Mouse (Mus musculus) embryo, embryonic 10 days (tissue): ENCODE measurements around the gene Ankrd31.
"Not testable (repeated sequence)": the region's sequence is repeated elsewhere in the genome, so short reads cannot be mapped to it uniquely, and the experiment has no call there.

Source experiments
- DNase-seq: peaks from one replicate; pipeline ENCODE4 v3.0.0-alpha.2; 2015; ENCODE audit warnings: low spot score

The Ankrd31 gene

DNA sequence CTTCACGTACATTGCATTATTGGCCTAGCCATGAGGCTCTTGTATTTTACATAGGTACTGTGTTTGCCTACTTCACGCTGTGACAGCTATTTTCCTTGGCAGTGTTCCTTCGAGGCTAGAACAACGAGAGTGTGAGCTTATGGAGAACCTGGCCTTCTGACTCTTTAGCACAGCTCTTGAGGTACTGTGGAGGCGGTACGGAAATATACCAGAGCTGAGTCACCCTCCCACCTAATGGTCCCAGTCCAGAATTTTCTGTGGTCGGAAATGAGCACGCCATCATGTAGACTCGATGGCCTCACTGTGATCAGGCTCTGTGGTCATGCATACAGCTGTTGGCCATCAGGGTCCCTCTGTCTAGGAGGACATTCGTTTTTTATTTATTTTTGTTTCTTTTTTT, 191.6 kb downstream of the Ankrd31 start:
- no peak for DNase-seq

DNA sequence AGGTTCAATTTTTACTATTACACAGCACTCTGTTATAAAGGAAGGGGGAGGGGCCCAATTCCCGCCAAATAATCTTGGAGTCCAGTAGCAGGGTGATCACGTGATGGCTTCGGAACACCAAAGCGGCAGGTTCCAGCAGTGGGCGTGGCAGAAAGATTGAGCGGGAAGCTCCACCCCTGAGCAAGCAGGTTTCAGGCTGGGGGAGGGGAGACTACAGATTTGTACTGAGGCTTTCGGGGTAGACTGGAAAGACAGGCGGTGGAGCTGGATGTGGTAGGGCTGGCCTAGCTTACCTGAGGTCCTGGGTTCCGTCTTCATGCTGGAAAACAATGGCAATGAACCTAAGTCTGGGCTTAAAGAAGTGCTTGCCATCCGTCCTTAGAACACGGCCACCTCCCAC, 193.4 kb downstream of the Ankrd31 start:
- DNase-seq: not testable (repeated sequence)

DNA sequence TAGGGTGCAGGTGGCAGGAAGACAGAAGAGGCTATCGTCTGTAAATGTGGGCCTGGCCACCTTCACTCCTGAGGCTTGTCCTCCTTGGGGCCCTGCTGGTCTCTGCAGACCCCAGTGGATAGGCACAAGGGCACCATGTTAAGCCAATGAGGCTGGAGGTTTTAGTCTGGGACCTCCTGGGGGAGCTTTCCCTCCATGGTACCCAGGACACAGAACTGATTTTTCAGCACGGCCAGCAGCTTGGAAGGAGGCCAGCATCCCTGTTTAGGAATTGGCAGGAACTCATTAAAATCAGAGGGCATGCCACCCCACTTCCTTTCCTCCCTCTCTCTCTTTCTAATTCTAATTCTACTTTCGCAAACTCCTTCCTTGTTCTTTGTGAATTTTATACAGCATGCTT, 195.5 kb downstream of the Ankrd31 start:
- DNase-seq: no peak

DNA sequence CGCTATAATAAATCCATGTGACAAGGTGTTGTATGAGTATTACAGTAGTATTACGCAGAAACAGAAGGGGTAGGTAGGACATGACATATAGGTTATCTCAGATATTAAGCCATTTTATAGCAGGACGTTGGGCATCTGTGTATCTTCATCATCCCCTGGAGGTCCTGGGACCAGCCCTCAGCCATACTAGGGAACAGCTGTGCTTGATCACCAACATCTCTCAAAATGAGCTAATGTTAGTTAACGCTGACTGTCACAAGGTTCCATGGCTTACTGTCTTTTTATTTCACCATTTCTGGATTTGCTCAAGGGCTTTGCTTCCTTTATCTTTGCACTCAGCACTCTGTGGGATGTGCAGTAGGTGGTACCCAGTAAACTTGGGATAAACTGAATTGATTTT, 197.7 kb downstream of the Ankrd31 start:
- no peak for DNase-seq

DNA sequence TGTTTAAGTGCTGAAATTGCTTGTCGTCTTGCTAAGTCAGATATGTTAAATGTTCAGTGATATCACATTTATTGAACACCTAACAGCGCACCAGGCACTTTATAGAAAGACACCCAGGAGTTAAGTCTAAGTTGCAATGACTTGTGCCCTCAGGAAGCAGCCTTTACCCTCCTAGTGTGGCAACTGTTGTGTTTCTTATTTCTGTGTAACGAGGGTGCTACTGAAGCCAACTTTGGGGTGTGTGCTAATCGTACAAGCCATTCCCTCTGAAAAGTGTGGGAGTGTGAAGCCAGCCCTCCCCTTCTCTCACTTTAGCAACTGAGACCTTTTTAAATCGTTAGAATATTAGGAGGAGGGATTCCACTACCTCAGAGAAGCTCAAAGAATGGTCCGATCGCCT, 199.7 kb downstream of the Ankrd31 start:
- DNase-seq: no peak

DNA sequence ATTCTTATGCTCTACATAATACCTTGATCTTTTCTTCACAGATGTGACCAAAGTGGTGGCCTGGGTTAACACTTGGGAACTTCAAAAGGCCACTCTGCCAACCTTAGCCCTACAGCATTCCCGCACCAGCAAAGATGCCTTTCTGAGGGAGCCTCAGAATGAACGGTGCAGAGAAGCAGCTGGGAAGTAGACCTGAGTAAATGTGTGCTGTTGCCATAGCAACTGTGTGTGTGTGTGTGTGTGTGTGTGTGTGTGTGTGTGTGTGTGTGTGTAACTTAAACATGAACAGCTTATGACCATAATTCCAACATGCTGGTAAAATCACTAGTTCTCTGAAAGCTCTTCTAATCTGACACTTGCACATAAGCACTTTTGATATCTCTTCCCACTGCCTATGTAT, 203.8 kb downstream of the Ankrd31 start:
- no peak for DNase-seq

DNA sequence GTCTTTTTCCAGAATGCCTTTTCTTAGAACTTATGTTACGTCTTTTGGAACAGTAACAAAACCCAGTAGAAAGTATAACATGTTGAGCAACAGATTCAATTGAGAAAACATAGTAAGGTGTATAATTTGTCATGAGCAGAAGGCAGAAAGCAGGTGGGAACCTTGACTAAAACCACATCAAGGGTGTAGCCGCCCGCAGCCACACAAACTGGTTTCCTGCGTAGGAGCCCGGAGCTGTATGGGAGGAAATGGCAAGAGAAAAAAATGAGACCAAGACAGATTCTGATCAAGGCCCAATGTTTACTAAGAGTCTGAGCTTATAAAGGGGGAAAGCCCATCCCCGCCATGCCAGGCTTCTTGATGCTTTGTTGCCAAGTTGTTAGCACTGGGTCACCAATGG, 208.4 kb downstream of the Ankrd31 start:
- no peak for DNase-seq
